Mouse (Mus musculus): ENCODE data around the gene Atp9a.

GRCm38 (mm10) chr2:168584857-168585256 lies 157.4 kb downstream of the Atp9a start:
- no peak for TF ChIP-seq CTCF (IDR thresholded peaks at IDR 0.05; ENCODE audit: low read depth, low read length)
- TF ChIP-seq POLR2A (IDR thresholded peaks at IDR 0.05; ENCODE audit: insufficient read depth, low read length) = no peak
